Mouse (Mus musculus) right cerebral cortex, postnatal 4 days (tissue): Measurements from ENCODE around the gene Gamt.

Source experiments
- DNase-seq: peaks from one replicate; pipeline ENCODE4 v3.0.0-alpha.2; 2022

The Gamt gene

GRCm38 (mm10) chr10:80260642-80261584 is at the start of gene Gamt, which contains the start of gene Dazap1:
Gamt (minus strand) TSS chr10:80261012.
Dazap1 (plus strand) TSS chr10:80261486.
- peak; percentile 91 for DNase-seq

DNA sequence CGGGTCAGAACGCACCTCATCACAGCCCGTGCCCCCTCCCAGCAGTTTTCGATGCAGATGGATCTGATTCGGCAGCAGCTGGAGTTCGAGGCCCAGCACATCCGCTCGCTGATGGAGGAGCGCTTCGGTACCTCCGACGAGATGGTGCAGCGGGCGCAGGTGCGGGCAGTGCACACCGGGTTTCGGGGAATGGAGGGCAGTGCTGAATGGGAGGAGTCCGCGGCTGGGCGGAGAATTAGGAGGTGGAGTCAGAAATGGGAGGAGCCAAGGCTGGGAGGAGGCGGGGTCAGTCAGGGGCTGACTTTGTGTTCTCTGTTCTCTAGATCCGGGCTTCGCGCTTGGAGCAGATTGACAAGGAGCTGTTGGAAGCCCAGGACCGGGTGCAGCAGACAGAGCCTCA is 44.0 kb upstream of the Gamt start:
- DNase-seq: no peak

DNA sequence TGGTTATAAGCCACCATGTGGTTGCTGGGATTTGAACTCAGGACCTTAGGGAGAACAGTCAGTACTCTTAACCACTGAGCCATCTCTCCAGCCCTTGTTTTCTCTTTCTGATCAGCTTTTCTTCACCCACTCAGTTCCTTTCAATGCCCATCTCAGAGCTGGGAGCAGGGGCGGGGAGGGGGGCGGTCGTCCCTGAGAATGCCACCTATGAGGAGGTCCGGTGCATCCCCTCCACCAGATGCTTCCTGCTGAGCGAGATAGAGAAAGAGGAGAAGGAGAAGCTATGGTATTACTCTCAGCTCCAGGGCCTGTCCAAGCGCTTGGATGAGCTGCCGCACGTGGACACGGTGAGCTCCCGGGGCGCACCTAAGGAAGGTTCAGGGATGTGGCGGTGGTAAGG is 43.6 kb upstream of the Gamt start:
- no peak for DNase-seq

DNA sequence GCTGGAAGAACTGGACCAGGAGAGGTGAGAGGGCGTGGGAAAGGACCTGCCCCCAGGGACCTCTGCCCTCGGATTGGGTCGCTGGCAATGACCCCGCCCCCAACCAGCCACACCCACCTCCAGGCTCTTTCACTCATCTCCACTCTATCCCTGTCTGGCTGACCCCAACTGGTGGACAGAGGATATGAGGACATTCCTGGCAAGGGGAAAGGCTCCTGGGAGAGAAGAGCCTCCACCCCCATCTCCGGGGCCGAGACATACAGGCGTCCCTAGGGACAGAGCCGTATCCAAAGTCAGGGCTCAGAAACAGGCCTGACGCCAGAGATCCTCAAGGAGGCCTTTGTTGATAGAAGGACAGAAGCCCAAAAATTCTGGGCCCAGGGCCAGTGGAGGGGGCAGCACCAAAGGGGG is 41.7 kb upstream of the Gamt start:
- peak; percentile 75 for DNase-seq

DNA sequence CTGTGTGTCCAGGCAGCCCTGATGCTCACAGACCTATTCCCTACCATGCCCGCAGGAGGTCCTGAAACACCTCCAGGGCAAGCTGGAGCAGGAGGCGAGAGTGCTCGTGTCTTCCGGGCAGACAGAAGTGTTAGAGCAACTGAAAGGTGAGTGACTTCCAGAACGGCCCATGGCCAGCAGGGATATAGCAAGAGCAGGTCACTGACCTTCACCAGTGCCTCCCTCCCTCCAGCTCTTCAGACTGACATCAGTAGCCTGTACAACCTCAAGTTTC is 41.2 kb upstream of the Gamt start:
- no peak for DNase-seq

- DNase-seq: no peak
Observed at GRCm38 (mm10) chr10:80301256-80302081, 40.7 kb upstream of the Gamt start.

DNA sequence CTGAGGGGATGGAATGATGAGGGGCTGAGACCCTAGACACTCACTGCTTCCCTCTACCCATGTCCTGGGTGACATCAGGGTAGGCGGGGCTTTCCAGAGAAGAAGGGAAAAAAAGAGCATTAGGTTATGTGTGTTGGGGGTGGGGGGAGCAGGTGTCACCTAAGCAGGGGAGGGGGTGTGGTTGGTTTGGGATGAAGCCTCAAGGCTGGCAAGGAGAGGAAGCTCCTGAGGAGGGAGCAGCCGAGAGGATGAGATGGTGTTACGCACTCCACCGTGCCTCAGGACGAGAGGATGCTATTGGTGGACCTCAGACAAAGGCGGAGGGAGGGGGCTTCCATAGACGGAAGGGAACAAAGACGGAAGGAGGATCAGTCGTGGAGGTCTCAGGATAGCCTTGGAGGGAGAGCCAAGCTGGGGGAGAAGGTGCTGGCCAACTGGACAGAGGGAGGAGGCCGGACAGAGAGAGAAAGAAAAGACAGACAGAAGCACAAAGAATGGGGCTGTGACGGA is 39.9 kb upstream of the Gamt start:
- peak; percentile 71 for DNase-seq

GRCm38 (mm10) chr10:80299824-80300223 is 39.0 kb upstream of the Gamt start:
- no peak for DNase-seq

- DNase-seq: no peak
Observed at GRCm38 (mm10) chr10:80299301-80299700, 38.5 kb upstream of the Gamt start.

DNA sequence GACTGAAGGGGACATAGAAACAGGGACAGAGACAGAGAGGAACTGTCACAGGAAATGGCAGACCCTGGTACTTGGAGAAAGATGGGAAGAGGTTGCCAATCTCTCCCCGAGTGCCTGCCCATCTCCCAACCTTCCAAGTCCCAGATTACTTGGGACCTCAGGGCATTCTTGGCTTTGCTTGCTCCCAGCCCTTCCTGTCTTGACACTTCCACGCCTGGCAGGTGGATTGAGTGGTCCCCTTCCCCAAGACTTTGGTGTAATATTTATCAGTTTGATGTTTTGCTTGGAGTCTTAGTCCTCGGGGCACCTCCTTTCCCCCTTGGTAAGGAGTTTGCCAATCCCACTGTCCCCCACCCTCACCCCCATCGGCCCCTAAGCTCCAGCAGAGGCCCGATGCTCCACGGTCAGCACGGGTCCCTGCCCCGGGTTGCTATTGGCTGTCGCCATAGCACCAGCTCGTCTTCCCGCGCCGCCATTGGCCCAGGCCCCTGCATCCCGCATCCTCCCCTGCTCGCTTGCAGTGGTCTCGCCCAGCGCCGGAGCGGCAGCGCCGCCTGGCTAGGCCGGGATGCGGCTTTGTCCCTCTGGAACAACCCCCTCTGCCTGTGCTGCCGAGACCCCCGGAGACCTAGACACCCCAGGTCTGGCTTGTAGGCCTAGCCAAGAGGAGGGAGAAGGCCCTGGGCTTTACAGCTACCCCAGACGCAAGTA is 37.9 kb upstream of the Gamt start:
- DNase-seq: peak; percentile 95

- no peak for DNase-seq
Observed at GRCm38 (mm10) chr10:80297526-80298133, 36.8 kb upstream of the Gamt start.

DNA sequence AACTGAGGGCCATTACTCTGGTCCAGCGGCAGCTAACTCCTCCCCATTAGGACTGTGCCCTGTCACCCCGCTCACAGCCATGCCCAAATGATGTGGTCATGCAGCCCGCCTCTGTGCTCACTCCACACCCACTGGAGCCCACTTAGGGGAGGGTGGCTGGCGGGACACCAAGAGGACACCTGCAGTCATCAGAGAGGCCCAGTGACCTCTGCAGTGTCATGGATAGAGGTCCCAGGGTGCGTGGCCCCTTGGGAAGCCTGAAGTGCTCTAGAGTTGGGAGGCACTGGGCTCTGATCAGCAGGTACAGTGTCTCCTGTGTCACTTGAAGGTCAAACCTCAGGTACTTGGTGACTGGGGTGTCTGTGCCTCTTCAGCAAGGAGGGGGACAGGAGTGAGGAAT is 36.0 kb upstream of the Gamt start:
- DNase-seq: peak; percentile 30

DNA sequence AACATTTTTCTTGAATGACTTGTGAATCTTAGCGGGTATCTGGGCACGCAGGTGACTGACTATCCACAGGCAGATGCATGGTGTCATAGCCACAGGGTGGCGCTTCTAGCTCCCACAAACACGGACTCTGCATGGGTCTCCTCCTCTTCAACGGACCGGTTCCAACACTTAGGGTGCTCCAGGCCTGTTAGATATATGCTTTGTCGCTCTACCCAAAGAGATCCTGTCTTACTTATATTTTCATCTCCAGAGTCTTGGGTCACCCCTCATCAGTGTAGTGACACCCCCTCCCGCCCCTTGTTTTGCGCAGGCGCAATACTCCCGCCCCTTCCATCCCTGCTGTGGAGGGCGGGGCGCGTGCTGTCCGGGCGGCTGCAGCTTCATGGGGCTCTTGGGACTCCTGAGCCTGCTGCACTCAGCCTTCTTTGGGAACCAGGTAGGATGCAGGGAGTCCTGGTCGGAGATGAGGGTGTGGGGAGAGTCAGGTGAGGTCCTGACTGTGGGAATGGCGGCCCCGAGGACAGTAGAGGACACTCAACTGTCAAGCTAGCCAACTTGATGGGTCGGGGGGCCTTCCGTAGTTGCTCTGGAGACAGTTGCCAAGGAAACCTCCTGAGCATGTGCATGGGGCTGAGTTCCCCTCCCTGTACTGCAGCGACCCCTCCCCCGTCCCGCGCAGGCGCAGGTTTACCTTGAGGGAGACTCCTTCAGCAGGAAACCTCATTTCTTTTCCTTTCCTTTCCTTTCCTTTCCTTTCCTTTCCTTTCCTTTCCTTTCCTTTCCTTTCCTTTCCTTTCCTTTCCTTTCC is 35.0 kb upstream of the Gamt start, which contains the start of gene Apc2:
Apc2 (plus strand) TSS at position 360 of the 808 bp plus-strand sequence.
- DNase-seq: peak; percentile 87

DNA sequence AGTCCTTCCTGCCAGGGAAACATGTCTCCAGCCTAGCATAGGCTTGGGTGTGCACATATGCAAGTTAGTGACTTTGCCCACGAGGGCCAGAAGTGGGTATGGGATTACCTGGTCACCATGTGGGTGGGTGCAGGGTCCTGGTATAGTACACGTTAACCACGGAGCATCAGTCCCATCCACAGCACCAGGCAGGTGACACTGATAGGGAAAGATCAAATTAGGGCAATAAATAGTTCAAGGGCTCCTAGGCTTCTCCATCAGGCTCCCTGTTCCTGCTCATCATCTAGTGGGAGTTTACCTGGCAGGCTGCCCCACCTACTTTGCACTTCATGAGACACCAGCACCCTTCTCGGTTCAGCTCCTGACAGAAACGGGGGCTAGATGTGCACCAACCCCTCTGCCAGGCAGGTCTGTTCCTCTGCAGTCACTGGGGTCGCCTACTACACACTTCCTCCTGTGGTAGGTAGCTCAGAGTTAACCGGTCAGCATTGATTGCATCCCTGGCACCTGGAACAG is 34.0 kb upstream of the Gamt start:
- peak; percentile 47 for DNase-seq

- no peak for DNase-seq
Observed at GRCm38 (mm10) chr10:80294311-80294710, 33.5 kb upstream of the Gamt start.

DNA sequence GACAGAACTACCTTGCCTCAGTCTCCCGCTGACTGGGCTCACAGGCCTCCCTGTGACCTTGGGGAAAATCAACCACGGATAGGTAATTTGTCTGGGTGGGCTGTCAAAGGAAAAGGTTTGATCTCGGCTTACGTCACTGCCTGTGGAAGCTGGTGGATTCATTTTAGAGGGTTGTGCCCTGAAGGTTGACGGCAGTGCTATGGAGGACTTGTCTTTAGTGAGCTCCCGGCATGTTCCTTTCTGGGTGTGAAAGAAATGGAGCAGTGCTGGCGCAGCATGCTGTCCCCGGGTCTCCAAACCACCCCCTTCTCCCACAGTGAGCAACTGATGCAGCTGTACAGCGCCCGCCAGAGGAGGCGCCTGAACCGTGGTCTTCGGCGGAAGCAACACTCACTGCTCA is 32.5 kb upstream of the Gamt start:
- DNase-seq: no peak

GRCm38 (mm10) chr10:80292251-80293146 is 31.7 kb upstream of the Gamt start, which contains the start of gene Rps15:
Rps15 (plus strand) TSS chr10:80292453.
- DNase-seq: peak; percentile 95

GRCm38 (mm10) chr10:80288657-80289056 is 27.8 kb upstream of the Gamt start:
- no peak for DNase-seq

DNA sequence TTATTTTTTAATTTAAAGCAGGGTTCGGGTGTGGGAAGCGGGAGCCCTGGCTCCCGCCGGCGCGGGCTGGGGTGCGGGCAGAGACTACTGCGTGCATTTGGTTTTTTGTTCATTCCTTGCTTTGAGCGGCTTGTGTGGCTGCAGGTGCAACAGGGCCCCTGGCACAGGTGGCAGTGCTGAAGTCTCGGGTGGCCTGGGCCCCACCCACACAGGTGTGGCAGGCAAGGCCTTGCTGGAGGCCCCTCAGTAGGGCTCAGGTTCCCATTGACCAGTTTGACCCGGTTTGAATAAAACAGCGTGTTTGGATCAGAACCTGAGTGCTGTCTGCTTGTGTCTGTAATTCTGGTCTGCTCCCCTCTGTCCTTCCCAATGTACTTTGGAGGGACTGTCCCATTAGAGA is 27.3 kb upstream of the Gamt start:
- no peak for DNase-seq
